Mouse (Mus musculus): ENCODE measurements at regions not wholly inside any gene's neighbourhood (a gene's known extent, or its start where the extent isn't known, plus 50 kb on each side); places are given as distances from the start of the nearest gene placed in this dataset.

GRCm38 (mm10) chr7:117259674-117260294 is 121.0 kb upstream of the Xylt1 start:
- no peak for DNase-seq (ENCODE audit: low read depth, low spot score)

GRCm38 (mm10) chr7:117260596-117260995 is 120.2 kb upstream of the Xylt1 start:
- DNase-seq (ENCODE audit: low read depth, low spot score), result no peak

GRCm38 (mm10) chr7:117263126-117263525 is 117.7 kb upstream of the Xylt1 start:
- no peak for DNase-seq (ENCODE audit: low read depth, low spot score)

GRCm38 (mm10) chr7:117264341-117264740 is 116.4 kb upstream of the Xylt1 start:
- DNase-seq (ENCODE audit: low read depth, low spot score), result no peak

GRCm38 (mm10) chr7:117268096-117268495 is 112.7 kb upstream of the Xylt1 start:
- DNase-seq (ENCODE audit: low read depth, low spot score), result no peak

- DNase-seq (ENCODE audit: low read depth, low spot score), result no peak
Measured at GRCm38 (mm10) chr7:117269263-117269897, 111.4 kb upstream of the Xylt1 start.

GRCm38 (mm10) chr7:117278388-117278961 is 102.3 kb upstream of the Xylt1 start:
- no peak for DNase-seq (ENCODE audit: low read depth, low spot score)

GRCm38 (mm10) chr7:117282194-117282593 is 98.6 kb upstream of the Xylt1 start:
- DNase-seq (ENCODE audit: low read depth, low spot score), result no peak

GRCm38 (mm10) chr7:117285206-117285605 is 95.6 kb upstream of the Xylt1 start:
- DNase-seq (ENCODE audit: low read depth, low spot score), result no peak

- no peak for DNase-seq (ENCODE audit: low read depth, low spot score)
Measured at GRCm38 (mm10) chr7:117285985-117286384, 94.8 kb upstream of the Xylt1 start.

- DNase-seq (ENCODE audit: low read depth, low spot score), result peak; percentile 21
Measured at GRCm38 (mm10) chr7:117303705-117304104, 77.1 kb upstream of the Xylt1 start.

- no peak for DNase-seq (ENCODE audit: low read depth, low spot score)
Measured at GRCm38 (mm10) chr7:117310586-117311200, 70.1 kb upstream of the Xylt1 start.

GRCm38 (mm10) chr7:117311316-117311715 is 69.5 kb upstream of the Xylt1 start:
- no peak for DNase-seq (ENCODE audit: low read depth, low spot score)

- no peak for DNase-seq (ENCODE audit: low read depth, low spot score)
Measured at GRCm38 (mm10) chr7:117316126-117316805, 64.5 kb upstream of the Xylt1 start.

GRCm38 (mm10) chr7:117317362-117317761 is 63.4 kb upstream of the Xylt1 start:
- DNase-seq (ENCODE audit: low read depth, low spot score), result no peak

- DNase-seq (ENCODE audit: low read depth, low spot score), result no peak
Measured at GRCm38 (mm10) chr7:117320552-117320951, 60.2 kb upstream of the Xylt1 start.

All from ZHBTc4 (cell line).